In genomic region chr11:88159389-88159788, GRCm38 (mm10) we compare ENCODE assay signal across 8 mouse cellular contexts. TPM values are rescaled to one million over a fixed set of nuclear protein-coding genes. Genes with fewer than 3 reads are reported as not detected.
A peak's percentile ranks its signal among the peaks of the same experiment; 100 is the strongest.
DNase-seq lines count a peak whose midpoint lies in the region; ATAC-seq lines count a peak whose summit lies in the region.

No protein-coding gene starts in this region.

- ATAC-seq in heart, embryonic 14.5 days (ENCODE audit: insufficient number of reproducible peaks, insufficient read depth, low FRiP score, low read depth) = no peak
- ATAC-seq in lung, embryonic 16.5 days (ENCODE audit: low read depth) = no peak

- H3K9ac ChIP-seq in heart, embryonic 14.5 days (ENCODE audit: low read length) = peak overlapping the region; percentile 60; the same call in 1 of the 2 replicates
- H3K9ac ChIP-seq in lung, embryonic 16.5 days (ENCODE audit: low read length) = no peak overlapping the region

- H3K27ac ChIP-seq in brown adipose tissue, adult 24 weeks (replicated peaks; ENCODE audit: low read depth, low read length) = peak overlapping the region; percentile 52
- H3K27ac ChIP-seq in heart, embryonic 14.5 days (replicated peaks in 1 of 2; ENCODE audit: control insufficient read depth in 1 of 2, insufficient read depth in 1 of 2, low read depth in 2 of 2, low read length in 2 of 2) = peak overlapping the region; percentile 84 to 98
- H3K27ac ChIP-seq in lung, embryonic 16.5 days (ENCODE audit: low read length) = peak overlapping the region; percentile 61

- H3K36me3 ChIP-seq in heart, embryonic 14.5 days (ENCODE audit: control insufficient read depth, insufficient read depth, low read length) = no peaks in the 10 kb centered on the region
- no peaks in the 10 kb centered on the region for H3K36me3 ChIP-seq in lung, embryonic 16.5 days (ENCODE audit: control insufficient read depth, insufficient read depth, low read length)

- peak; percentile 87 for DNase-seq in gastrocnemius, adult 18-20 months (ENCODE audit: low spot score)
- DNase-seq in gastrocnemius, postnatal 4 days (ENCODE audit: low spot score in 2 of 2) = no peak
- no peak for DNase-seq in urinary bladder, postnatal 14 days (ENCODE audit: low spot score)
- DNase-seq in layer of hippocampus, adult 9-10 months (ENCODE audit: low spot score) = no peak
- no peak for DNase-seq in right cerebral cortex, postnatal 36 days (ENCODE audit: low spot score in 2 of 2)

- no peaks in the 10 kb centered on the region for H3K9me3 ChIP-seq in heart, embryonic 14.5 days (ENCODE audit: control insufficient read depth, low read length)
- no peaks in the 10 kb centered on the region for H3K9me3 ChIP-seq in lung, embryonic 16.5 days (ENCODE audit: control insufficient read depth, low read length)

- no peaks in the 10 kb centered on the region for H3K27me3 ChIP-seq in heart, embryonic 14.5 days (ENCODE audit: control insufficient read depth, insufficient read depth, low read length)
- H3K27me3 ChIP-seq in lung, embryonic 16.5 days (ENCODE audit: control insufficient read depth, insufficient read depth, low read depth, low read length) = no peaks in the 10 kb centered on the region

- H3K4me1 ChIP-seq in brown adipose tissue, adult 24 weeks (ENCODE audit: control insufficient read depth, insufficient read depth, insufficient read length, low read length) = peaks cover 42% of the 10 kb centered on the region
- peaks cover 60 to 81% of the 10 kb centered on the region in 2 experiments for H3K4me1 ChIP-seq in heart, embryonic 14.5 days (ENCODE audit: control insufficient read depth in 2 of 2, insufficient read depth in 2 of 2, low read length in 2 of 2)
- H3K4me1 ChIP-seq in lung, embryonic 16.5 days (replicated peaks; ENCODE audit: control insufficient read depth, insufficient read depth, low read length) = peaks cover 59% of the 10 kb centered on the region

- peak overlapping the region; percentile 46 for H3K4me2 ChIP-seq in heart, embryonic 14.5 days (ENCODE audit: low read length)
- H3K4me2 ChIP-seq in lung, embryonic 16.5 days (ENCODE audit: low read depth, low read length) = no peak overlapping the region

- H3K4me3 ChIP-seq in brown adipose tissue, adult 24 weeks (ENCODE audit: insufficient read depth, low read depth, low read length) = no peak overlapping the region
- H3K4me3 ChIP-seq in heart, embryonic 14.5 days (ENCODE audit: control insufficient read depth in 1 of 2, insufficient read depth in 1 of 2, low read depth in 1 of 2, low read length in 2 of 2) = no peak overlapping the region
- H3K4me3 ChIP-seq in lung, embryonic 16.5 days (ENCODE audit: low read length) = no peak overlapping the region

- 43% methylated on average over 11 of the region's 11 CpGs for WGBS in heart, embryonic 14.5 days
- WGBS in lung, embryonic 16.5 days = 36% methylated on average over 11 of the region's 11 CpGs

RNA-seq across cellular contexts. Expression of gene Mrps23, which starts 44.8 kb away (rescaled TPM):
- total RNA-seq in gastrocnemius, adult 18-20 months (2021) = 100 to 1,000 TPM; 147 to 169 TPM
- total RNA-seq in gastrocnemius, postnatal 4 days (2021) = 100 to 1,000 TPM in 1 of 2 experiments, 10 to 100 TPM in 1; 97.6 to 102 TPM
- 150 and 192 TPM in 2 replicates for polyA plus RNA-seq in brown adipose tissue, adult 24 weeks (2012; ENCODE audit: insufficient read depth, insufficient read length, missing spikeins)
- polyA plus RNA-seq in heart, embryonic 14.5 days (2014; fragmentation: Nextera tagmentation; extraction: Ambion mirVana) = 95.0 and 97.4 TPM in 2 replicates
- 50.6 and 55.5 TPM in 2 replicates for polyA plus RNA-seq in lung, embryonic 16.5 days (2015; fragmentation: Nextera tagmentation; extraction: Ambion mirVana)
